Mouse (Mus musculus): Measurements from ENCODE around the gene Cnksr3.
A peak's percentile ranks its signal among the peaks of the same experiment; 100 is the strongest.

The Cnksr3 gene

GRCm38 (mm10) chr10:7211696-7212482 is at the start of gene Cnksr3:
TSS of gene Cnksr3 (minus strand) at chr10:7212237.
- peak; percentile 95 for DNase-seq

GRCm38 (mm10) chr10:7260166-7261108 is 48.4 kb upstream of the Cnksr3 start:
- no peak for DNase-seq

- no peak for DNase-seq
These were observed 46.6 kb upstream of the Cnksr3 start for GRCm38 (mm10) chr10:7258607-7259006.

GRCm38 (mm10) chr10:7250455-7250854 is 38.4 kb upstream of the Cnksr3 start:
- DNase-seq: no peak

- no peak for DNase-seq
These were observed 22.6 kb upstream of the Cnksr3 start for GRCm38 (mm10) chr10:7234601-7235000.

- DNase-seq: no peak
These were observed 5.6 kb upstream of the Cnksr3 start for GRCm38 (mm10) chr10:7217551-7218127.

GRCm38 (mm10) chr10:7214718-7215117 is 2.7 kb upstream of the Cnksr3 start:
- DNase-seq: no peak

GRCm38 (mm10) chr10:7213066-7213630 is 1.1 kb upstream of the Cnksr3 start:
- DNase-seq: no peak

- no peak for DNase-seq
These were observed 500 bp upstream of the Cnksr3 start for GRCm38 (mm10) chr10:7212537-7212936.

- DNase-seq: peak; percentile 86
These were observed 894 bp downstream of the Cnksr3 start for GRCm38 (mm10) chr10:7210991-7211695.

GRCm38 (mm10) chr10:7209691-7210455 is 2.2 kb downstream of the Cnksr3 start:
- no peak for DNase-seq

GRCm38 (mm10) chr10:7208859-7209441 is 3.1 kb downstream of the Cnksr3 start:
- DNase-seq: no peak

- no peak for DNase-seq
These were observed 4.7 kb downstream of the Cnksr3 start for GRCm38 (mm10) chr10:7207301-7207700.

- no peak for DNase-seq
These were observed 5.5 kb downstream of the Cnksr3 start for GRCm38 (mm10) chr10:7206571-7206970.

GRCm38 (mm10) chr10:7205576-7205975 is 6.5 kb downstream of the Cnksr3 start:
- DNase-seq: no peak

- no peak for DNase-seq
These were observed 7.1 kb downstream of the Cnksr3 start for GRCm38 (mm10) chr10:7204953-7205352.

GRCm38 (mm10) chr10:7202576-7202975 is 9.5 kb downstream of the Cnksr3 start:
- no peak for DNase-seq

- no peak for DNase-seq
These were observed 11.4 kb downstream of the Cnksr3 start for GRCm38 (mm10) chr10:7200665-7201064.

GRCm38 (mm10) chr10:7198201-7198600 is 13.8 kb downstream of the Cnksr3 start:
- DNase-seq: no peak

- DNase-seq: no peak
These were observed 14.3 kb downstream of the Cnksr3 start for GRCm38 (mm10) chr10:7197733-7198132.

All from retina, postnatal 1 day (tissue).